Mouse (Mus musculus) monocyte, adult 2 months (primary cell): ENCODE data around the gene Tnfrsf25.

Source experiments
- DNase-seq, 2 experiments: peaks; one replicate each; pipeline ENCODE4 v3.0.0; 2022; ENCODE audit warnings: low spot score in 2 of 2, low read depth in 1 of 2

Tnfrsf25 gene

GRCm38 (mm10) chr4:152090191-152090590 is 25.5 kb upstream of the Tnfrsf25 start:
- no peak for DNase-seq

DNA sequence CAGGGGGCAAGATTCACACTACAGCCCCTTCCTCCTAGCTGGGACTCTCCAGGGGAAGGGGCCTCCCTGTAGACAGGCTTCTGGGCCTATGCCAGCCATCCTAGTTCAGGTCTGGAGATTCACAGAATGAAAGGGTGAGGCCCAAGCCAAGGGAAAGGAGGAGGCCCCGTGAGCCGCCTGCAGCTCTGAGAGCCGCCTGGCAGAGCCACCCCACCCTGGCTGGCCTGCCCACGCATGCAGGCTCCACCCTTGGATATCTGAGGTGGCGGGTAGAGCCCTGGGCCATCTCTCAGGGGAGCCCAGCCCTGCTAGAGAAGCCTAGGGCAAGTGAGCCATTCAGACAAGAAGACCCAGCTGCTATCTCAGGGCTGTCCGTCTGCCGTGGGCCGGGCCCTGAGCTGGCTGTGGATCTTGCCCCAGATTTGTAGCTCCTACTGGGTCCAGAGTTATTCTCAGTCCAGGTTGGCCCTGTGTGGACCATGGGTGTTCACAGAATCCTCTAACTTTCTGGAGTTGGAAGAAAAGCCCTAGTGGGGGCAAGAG is 22.9 kb upstream of the Tnfrsf25 start:
- DNase-seq: no peak

DNA sequence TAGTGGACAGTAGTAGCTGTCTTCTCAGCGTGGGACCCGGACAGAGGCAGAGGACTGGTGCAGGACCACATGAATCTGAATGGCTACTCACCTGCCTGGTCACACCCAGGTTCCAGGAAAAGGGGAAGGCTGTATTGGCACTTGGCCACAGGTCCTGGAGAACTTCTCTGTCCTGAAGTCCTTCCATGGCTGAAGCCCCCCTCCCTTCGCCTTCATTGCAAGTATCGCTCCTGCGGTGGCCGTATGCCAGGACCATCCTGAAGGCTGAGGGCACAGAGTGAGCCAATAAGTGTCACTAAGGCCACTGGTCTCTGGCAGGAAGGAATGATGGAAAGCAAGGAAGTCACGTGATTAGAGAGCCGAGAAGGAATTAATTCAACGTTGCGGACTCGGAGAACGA is 21.5 kb upstream of the Tnfrsf25 start:
- DNase-seq: no peak

DNA sequence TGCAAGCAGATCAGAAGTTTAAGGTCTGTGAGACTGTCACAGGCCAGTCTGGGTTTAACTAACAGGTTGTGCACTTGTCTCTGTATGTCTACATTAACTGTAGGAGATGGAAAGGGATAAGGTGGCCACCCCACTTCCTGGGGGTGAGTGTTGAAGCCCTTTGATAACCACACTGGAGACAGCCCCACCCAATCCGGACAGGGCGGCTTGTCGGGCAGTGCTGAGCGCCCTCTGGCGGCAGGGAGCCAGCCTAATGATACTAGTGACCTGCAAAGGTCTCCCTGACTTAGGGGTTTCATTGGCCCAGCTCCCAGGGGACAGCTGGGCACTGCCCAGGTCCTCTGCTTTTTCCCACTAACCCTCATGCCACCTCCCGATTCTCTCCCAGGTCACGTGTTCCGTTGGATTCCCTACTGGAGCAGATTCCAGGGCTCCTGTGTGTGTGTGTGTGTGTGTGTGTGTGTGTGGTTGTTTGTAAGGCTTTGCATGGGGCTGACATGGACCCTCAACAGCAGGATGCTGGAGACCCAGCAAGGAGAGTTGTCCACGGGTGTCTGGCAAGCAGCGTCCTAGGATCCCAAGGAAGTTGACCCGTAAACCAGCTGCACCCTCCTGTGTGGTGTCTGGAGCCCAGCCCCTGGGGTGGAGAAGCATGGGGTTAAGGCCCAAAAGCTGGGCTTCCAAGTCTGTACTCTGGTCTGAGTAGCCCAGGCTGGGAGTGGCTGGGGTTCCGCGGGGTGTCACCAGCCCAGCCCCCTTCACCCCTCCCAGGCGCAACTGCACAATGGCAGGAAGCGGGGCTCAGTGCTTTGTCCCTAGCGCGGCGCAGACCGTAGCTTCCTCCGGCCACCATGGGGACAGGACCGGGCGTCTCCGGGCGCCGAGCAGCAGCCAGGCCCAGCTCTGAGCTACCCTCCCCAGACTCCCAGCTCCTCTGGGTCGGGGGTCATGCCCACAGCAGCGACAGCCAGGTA is 19.5 kb upstream of the Tnfrsf25 start:
- peak; percentile 45 to 61 for DNase-seq

- no peak for DNase-seq
Measured at GRCm38 (mm10) chr4:152096927-152097326, 18.8 kb upstream of the Tnfrsf25 start.

- no peak for DNase-seq
Measured at GRCm38 (mm10) chr4:152097911-152098799, 17.6 kb upstream of the Tnfrsf25 start.

DNA sequence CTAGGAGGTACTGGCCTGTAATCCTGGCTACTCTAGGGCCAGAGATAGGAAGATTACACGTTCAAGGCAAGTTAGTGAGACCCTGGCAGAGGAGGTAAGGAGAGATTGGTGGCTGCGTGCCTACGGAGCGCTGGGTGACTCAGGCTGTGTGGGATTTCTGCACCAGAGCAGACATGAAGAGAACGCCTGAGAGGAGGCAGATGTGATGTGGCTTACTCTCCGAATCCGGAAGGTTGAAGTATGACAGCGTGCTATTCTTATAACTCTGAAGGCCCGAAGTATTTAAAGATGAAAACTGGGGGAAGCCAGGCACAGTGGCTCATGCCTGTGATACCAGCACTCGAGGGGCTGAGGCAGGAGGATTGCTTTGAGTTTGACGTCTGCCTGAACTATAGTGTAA is 15.2 kb upstream of the Tnfrsf25 start:
- no peak for DNase-seq

- no peak for DNase-seq
Measured at GRCm38 (mm10) chr4:152101081-152101653, 14.6 kb upstream of the Tnfrsf25 start.

- DNase-seq: no peak
Measured at GRCm38 (mm10) chr4:152101921-152102320, 13.8 kb upstream of the Tnfrsf25 start.

GRCm38 (mm10) chr4:152103025-152103424 is 12.7 kb upstream of the Tnfrsf25 start:
- peak in 1 of 2 experiments; percentile 51 for DNase-seq

DNA sequence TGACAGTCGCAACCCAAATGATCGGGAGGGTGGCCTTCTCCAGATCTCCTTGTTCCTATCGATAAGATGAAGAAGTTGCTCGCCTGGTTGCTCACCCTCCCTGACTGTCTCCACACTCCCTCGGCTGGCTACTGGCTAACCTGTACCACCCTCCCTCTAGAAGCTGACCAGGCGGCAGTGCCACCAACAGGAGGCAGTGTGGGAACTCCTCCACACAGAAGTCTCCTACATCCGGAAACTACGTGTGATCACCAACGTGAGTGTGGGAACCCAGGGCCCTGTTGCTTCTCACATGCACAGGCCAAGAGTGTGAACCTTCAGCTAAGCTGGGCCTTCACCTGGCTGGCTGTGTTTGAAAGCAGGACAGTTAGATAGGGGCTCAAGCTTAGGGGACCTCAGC is 9.0 kb upstream of the Tnfrsf25 start:
- no peak for DNase-seq

- no peak for DNase-seq
Measured at GRCm38 (mm10) chr4:152107493-152107892, 8.2 kb upstream of the Tnfrsf25 start.

GRCm38 (mm10) chr4:152107971-152108509 is 7.7 kb upstream of the Tnfrsf25 start:
- DNase-seq: no peak

DNA sequence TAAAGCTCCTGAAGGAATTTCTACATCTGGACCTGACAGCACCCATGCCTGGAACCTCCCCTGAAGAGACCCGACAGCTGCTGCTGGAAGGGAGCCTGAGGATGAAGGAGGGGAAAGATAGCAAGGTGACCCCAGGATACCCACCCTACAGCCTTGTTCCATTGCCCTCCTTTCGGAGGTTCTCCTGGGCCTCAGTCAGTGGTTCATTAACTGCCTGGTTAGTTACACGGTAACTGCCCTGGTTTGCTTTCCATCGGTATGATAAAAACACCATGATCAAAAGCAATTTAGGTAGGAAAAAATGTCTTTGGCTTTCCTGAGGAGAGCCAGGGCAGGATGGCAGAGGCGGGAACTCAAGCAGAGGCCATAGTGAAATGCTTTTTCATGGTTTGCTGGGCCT is 7.1 kb upstream of the Tnfrsf25 start:
- DNase-seq: no peak

GRCm38 (mm10) chr4:152109509-152109908 is 6.2 kb upstream of the Tnfrsf25 start:
- DNase-seq: no peak

DNA sequence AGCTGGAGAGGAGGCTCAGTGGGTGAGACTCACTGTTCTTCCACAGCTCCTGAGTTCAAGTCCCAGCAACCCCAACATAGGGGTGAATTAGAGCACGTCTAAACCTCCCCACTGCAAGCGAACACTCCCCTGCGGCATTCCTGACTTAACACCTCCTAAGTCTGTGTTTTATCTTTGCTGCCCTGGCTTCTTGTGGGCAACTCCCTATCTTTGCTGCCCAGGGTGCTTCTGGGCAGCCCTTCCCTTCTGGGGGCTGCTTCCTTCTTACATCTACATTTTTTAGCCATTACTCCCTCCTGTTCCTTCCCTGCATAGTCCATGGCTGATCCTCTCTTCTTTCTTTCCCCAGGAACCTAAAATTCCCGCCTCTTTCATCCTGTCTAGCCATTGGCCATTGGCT is 5.0 kb upstream of the Tnfrsf25 start:
- DNase-seq: no peak

DNA sequence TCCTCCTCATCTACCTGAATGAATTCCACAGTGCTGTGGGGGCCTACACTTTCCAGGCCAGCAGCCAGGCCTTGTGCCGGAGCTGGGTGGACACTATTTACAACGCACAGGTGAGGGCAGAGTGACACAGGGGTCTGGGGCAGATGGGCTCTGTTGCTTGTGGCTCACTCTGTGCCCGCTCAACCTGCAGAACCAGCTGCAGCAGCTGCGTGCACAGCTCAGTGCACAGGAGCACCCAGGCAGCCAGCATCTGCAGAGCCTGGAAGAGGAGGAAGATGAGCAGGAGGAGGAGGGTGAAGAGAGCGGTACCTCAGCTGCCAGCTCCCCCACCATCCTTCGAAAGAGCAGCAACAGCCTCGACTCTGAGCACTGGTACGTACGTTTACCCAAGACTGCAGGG is 3.4 kb upstream of the Tnfrsf25 start:
- no peak for DNase-seq

- DNase-seq: no peak
Measured at GRCm38 (mm10) chr4:152114080-152114479, 1.7 kb upstream of the Tnfrsf25 start.

- no peak for DNase-seq
Measured at GRCm38 (mm10) chr4:152117538-152117937, 1.8 kb downstream of the Tnfrsf25 start.

DNA sequence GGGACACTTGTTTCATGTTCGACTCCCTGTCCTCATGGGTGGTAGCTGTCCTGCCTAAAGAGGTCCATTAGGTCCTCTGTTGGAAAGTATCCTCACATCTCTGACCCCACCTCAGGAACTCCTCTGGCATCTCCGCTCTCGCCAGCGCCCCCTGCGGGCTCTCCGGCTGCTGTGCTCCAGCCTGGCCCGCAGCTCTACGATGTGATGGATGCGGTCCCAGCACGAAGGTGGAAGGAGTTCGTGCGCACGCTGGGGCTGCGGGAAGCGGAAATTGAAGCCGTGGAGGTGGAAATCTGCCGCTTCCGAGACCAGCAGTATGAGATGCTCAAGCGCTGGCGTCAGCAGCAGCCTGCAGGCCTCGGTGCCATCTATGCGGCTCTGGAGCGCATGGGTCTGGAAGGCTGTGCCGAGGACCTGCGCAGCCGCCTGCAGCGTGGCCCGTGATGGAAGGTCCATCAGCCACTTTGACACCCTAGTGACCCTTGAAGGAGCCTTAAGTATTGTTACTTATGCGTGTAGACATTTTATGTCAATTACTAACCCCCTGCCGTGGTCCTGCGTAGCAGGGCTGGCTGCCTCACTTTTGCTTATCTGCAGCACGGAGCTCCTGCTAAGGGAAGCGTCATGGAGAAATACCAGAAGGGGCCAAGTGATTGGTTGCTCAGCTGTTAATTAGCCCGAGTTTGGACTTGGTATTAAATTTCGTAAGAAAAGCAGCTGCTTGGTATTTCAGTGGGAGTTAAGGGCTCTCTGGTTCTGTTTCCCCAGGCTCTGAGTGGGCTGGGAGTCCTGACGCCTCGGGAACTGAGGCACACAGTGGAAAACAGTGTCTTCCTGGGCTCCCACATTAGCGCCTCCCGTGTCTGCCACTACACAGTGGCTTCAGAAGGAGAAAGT is 3.9 kb downstream of the Tnfrsf25 start:
- no peak for DNase-seq
